23 mouse cellular contexts compared by ENCODE assay signal in the genomic region with DNA sequence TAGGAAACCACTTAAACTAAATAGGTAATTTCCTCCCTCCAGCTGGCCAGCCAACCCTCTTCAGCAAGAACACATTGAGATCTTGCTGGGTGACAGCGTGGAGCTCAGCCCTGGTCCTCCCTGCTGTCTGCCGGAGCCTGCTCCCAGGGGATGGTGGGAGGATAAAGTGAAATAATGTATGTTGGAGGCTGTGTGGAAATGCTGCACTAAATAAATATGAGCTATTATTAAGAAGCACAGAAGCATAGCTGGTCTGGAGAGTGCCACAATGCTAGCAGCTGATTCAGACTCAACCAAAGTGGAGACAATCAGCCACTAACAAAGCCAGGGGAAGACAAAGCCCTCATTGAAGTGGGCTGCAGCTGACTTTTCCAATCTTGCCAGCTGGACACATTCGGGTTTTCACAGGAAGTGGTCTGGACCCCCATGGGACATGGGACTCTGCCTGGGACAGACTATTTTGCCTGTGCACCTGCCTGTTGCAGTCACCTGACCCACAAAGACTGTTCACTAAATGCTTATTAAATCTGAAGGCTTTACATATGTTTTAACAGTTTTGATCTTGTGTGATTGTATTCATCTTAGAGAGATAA.
A peak's percentile ranks its signal among the peaks of the same experiment; 100 is the strongest.
DNase-seq lines count a peak whose midpoint lies in the region; ATAC-seq and TF ChIP-seq lines count a peak whose summit lies in the region.
"Had no signal": no experiment of that assay in that cellular context is flagged by ENCODE, and none has a peak within 500 bp of the region (broad histone marks: within the 10 kb centered on the region; RNA-seq: fewer than 3 reads in every experiment).

No protein-coding gene starts in this region.

- no peak for TF ChIP-seq CTCF in olfactory bulb, adult 2 months (IDR thresholded peaks at IDR 0.05; ENCODE audit: insufficient read depth, low read depth, low read length)

- no peak for ATAC-seq in forebrain, embryonic 11.5 days (replicated peaks; ENCODE audit: low FRiP score)
- peak; percentile 67 for ATAC-seq in hindbrain, embryonic 12.5 days (ENCODE audit: low FRiP score)
- no peak for ATAC-seq in hindbrain, embryonic 14.5 days (ENCODE audit: low FRiP score)
- ATAC-seq in embryonic facial prominence, embryonic 12.5 days (ENCODE audit: insufficient number of reproducible peaks, insufficient read depth, low FRiP score, low TSS enrichment) = peak; percentile 15; the same call in 1 of the 2 replicates
- ATAC-seq: CD4-positive, CD25-positive, alpha-beta regulatory T cell, adult 4 months had no signal

- no peak overlapping the region for H3K4me3 ChIP-seq in forebrain, embryonic 10.5 days
- no peak overlapping the region for H3K4me3 ChIP-seq in forebrain, embryonic 11.5 days (ENCODE audit: low read depth, low read length)
- no peak overlapping the region for H3K4me3 ChIP-seq in hindbrain, embryonic 12.5 days
- H3K4me3 ChIP-seq in hindbrain, embryonic 14.5 days (replicated peaks; ENCODE audit: low read length) = no peak overlapping the region
- no peak overlapping the region for H3K4me3 ChIP-seq in embryonic facial prominence, embryonic 12.5 days
- H3K4me3 ChIP-seq in olfactory bulb, adult 2 months (ENCODE audit: insufficient read depth, low read depth, low read length) = no peak overlapping the region
- H3K4me3 ChIP-seq: erythroblast, embryonic 14.5 days; gastrocnemius, adult 2 months; limb, embryonic 13.5 days; liver, embryonic 15.5 days; megakaryocyte, embryonic 14.5 days had no signal

- no peaks in the 10 kb centered on the region for H3K36me3 ChIP-seq in forebrain, embryonic 10.5 days (replicated peaks)
- H3K36me3 ChIP-seq in forebrain, embryonic 11.5 days (ENCODE audit: control insufficient read depth, insufficient read depth, low read length) = no peaks in the 10 kb centered on the region
- H3K36me3 ChIP-seq in hindbrain, embryonic 12.5 days = no peaks in the 10 kb centered on the region
- H3K36me3 ChIP-seq in hindbrain, embryonic 14.5 days (replicated peaks; ENCODE audit: control insufficient read depth, insufficient read depth) = no peaks in the 10 kb centered on the region
- no peaks in the 10 kb centered on the region for H3K36me3 ChIP-seq in embryonic facial prominence, embryonic 12.5 days
- H3K36me3 ChIP-seq: G1E; limb, embryonic 13.5 days; liver, embryonic 15.5 days had no signal

- TF ChIP-seq POLR2A in olfactory bulb, adult 2 months (IDR thresholded peaks at IDR 0.05; ENCODE audit: insufficient read depth, low read depth, low read length) = no peak

- DNase-seq in forebrain, embryonic 10.5 days (ENCODE audit: extremely low spot score, low spot score) = no peak
- DNase-seq in forebrain, embryonic 11.5 days (ENCODE audit: low spot score) = no peak
- DNase-seq in hindbrain, embryonic 14.5 days (ENCODE audit: low spot score) = no peak
- no peak for DNase-seq in lung, adult 18-20 months
- DNase-seq in gastrocnemius, postnatal 4 days (ENCODE audit: low spot score in 2 of 2) = no peak
- DNase-seq: cerebellum, adult 11 months; cerebellum, postnatal 25 days; gastrocnemius, adult 2 months; heart, adult 18-20 months; kidney, adult 11 months; kidney, postnatal 10 days; lung, postnatal 10 days; right cerebral cortex, postnatal 14 days had no signal

- WGBS in forebrain, embryonic 10.5 days = 64% methylated on average over 3 of the region's 3 CpGs
- 54% methylated on average over 3 of the region's 3 CpGs for WGBS in forebrain, embryonic 11.5 days
- 31% methylated on average over 3 of the region's 3 CpGs for WGBS in hindbrain, embryonic 12.5 days
- 21% methylated on average over 3 of the region's 3 CpGs for WGBS in hindbrain, embryonic 14.5 days
- WGBS in embryonic facial prominence, embryonic 12.5 days = 46% methylated on average over 3 of the region's 3 CpGs
- WGBS in olfactory bulb, adult 2 months = 10% methylated on average over 3 of the region's 3 CpGs

- H3K27me3 ChIP-seq in forebrain, embryonic 10.5 days (ENCODE audit: poor library complexity, severe bottlenecking) = no peaks in the 10 kb centered on the region
- no peaks in the 10 kb centered on the region for H3K27me3 ChIP-seq in forebrain, embryonic 11.5 days (ENCODE audit: control insufficient read depth, insufficient read depth, low read length)
- no peaks in the 10 kb centered on the region for H3K27me3 ChIP-seq in hindbrain, embryonic 12.5 days
- H3K27me3 ChIP-seq in hindbrain, embryonic 14.5 days (ENCODE audit: control insufficient read depth, insufficient read depth, low read length) = no peaks in the 10 kb centered on the region
- H3K27me3 ChIP-seq in embryonic facial prominence, embryonic 12.5 days = no peaks in the 10 kb centered on the region
- H3K27me3 ChIP-seq: limb, embryonic 13.5 days; liver, embryonic 15.5 days had no signal

- no peak overlapping the region for H3K4me2 ChIP-seq in forebrain, embryonic 11.5 days (ENCODE audit: low read depth, low read length, severe bottlenecking)
- no peak overlapping the region for H3K4me2 ChIP-seq in hindbrain, embryonic 12.5 days (replicated peaks)
- no peak overlapping the region for H3K4me2 ChIP-seq in hindbrain, embryonic 14.5 days (replicated peaks)
- no peak overlapping the region for H3K4me2 ChIP-seq in embryonic facial prominence, embryonic 12.5 days (replicated peaks)
- H3K4me2 ChIP-seq: limb, embryonic 13.5 days; liver, embryonic 15.5 days had no signal

- H3K4me1 ChIP-seq in forebrain, embryonic 10.5 days = peaks cover 7% of the 10 kb centered on the region
- no peaks in the 10 kb centered on the region for H3K4me1 ChIP-seq in forebrain, embryonic 11.5 days (replicated peaks; ENCODE audit: control insufficient read depth, insufficient read depth, low read length)
- H3K4me1 ChIP-seq in hindbrain, embryonic 12.5 days = peaks cover 6% of the 10 kb centered on the region
- no peaks in the 10 kb centered on the region; the same call in 1 of the 2 replicates for H3K4me1 ChIP-seq in hindbrain, embryonic 14.5 days (replicated peaks; ENCODE audit: control insufficient read depth, insufficient read depth, low read length)
- no peaks in the 10 kb centered on the region for H3K4me1 ChIP-seq in embryonic facial prominence, embryonic 12.5 days
- H3K4me1 ChIP-seq in olfactory bulb, adult 2 months (ENCODE audit: control insufficient read depth, insufficient read depth, low read length) = peaks cover 8% of the 10 kb centered on the region
- H3K4me1 ChIP-seq: liver, embryonic 15.5 days; megakaryocyte, embryonic 14.5 days had no signal

- 0 out of 2 replicates have a peak overlapping the region, but pooled peaks have one; percentile 25 for H3K27ac ChIP-seq in forebrain, embryonic 10.5 days
- H3K27ac ChIP-seq in forebrain, embryonic 11.5 days (ENCODE audit: low read depth, low read length) = no peak overlapping the region
- no peak overlapping the region for H3K27ac ChIP-seq in hindbrain, embryonic 12.5 days
- no peak overlapping the region for H3K27ac ChIP-seq in hindbrain, embryonic 14.5 days
- no peak overlapping the region for H3K27ac ChIP-seq in embryonic facial prominence, embryonic 12.5 days
- peak overlapping the region; percentile 7 for H3K27ac ChIP-seq in olfactory bulb, adult 2 months (ENCODE audit: insufficient read depth, low read depth, low read length)
- H3K27ac ChIP-seq: gastrocnemius, adult 2 months; limb, embryonic 13.5 days; liver, embryonic 15.5 days; stomach, postnatal 0 days had no signal

- H3K9ac ChIP-seq in forebrain, embryonic 11.5 days (ENCODE audit: low read length) = no peak overlapping the region
- no peak overlapping the region for H3K9ac ChIP-seq in hindbrain, embryonic 12.5 days
- no peak overlapping the region for H3K9ac ChIP-seq in hindbrain, embryonic 14.5 days
- no peak overlapping the region for H3K9ac ChIP-seq in embryonic facial prominence, embryonic 12.5 days
- H3K9ac ChIP-seq: limb, embryonic 13.5 days; liver, embryonic 15.5 days had no signal

- no peaks in the 10 kb centered on the region for H3K9me3 ChIP-seq in forebrain, embryonic 10.5 days
- H3K9me3 ChIP-seq in forebrain, embryonic 11.5 days (ENCODE audit: control insufficient read depth, low read length) = no peaks in the 10 kb centered on the region
- no peaks in the 10 kb centered on the region for H3K9me3 ChIP-seq in hindbrain, embryonic 12.5 days (replicated peaks)
- H3K9me3 ChIP-seq in hindbrain, embryonic 14.5 days (ENCODE audit: control insufficient read depth, low read length) = no peaks in the 10 kb centered on the region
- no peaks in the 10 kb centered on the region for H3K9me3 ChIP-seq in embryonic facial prominence, embryonic 12.5 days
- H3K9me3 ChIP-seq: limb, embryonic 13.5 days; liver, embryonic 15.5 days; megakaryocyte, embryonic 14.5 days had no signal

Comparison
In these comparisons a context has a peak if more than half of its experiments do, and no peak if none do; other contexts are left out.
1. H3K27ac ChIP-seq: peak in forebrain, embryonic 10.5 days (single experiment) and olfactory bulb, adult 2 months (single experiment); none in forebrain, embryonic 11.5 days (single experiment), hindbrain, embryonic 12.5 days (single experiment), hindbrain, embryonic 14.5 days (single experiment) and embryonic facial prominence, embryonic 12.5 days (single experiment).
2. ATAC-seq: peak in hindbrain, embryonic 12.5 days (single experiment) and embryonic facial prominence, embryonic 12.5 days (single experiment); none in forebrain, embryonic 11.5 days (single experiment) and hindbrain, embryonic 14.5 days (single experiment).